ENCODE assay signal across 9 mouse cellular contexts in the genomic region with DNA sequence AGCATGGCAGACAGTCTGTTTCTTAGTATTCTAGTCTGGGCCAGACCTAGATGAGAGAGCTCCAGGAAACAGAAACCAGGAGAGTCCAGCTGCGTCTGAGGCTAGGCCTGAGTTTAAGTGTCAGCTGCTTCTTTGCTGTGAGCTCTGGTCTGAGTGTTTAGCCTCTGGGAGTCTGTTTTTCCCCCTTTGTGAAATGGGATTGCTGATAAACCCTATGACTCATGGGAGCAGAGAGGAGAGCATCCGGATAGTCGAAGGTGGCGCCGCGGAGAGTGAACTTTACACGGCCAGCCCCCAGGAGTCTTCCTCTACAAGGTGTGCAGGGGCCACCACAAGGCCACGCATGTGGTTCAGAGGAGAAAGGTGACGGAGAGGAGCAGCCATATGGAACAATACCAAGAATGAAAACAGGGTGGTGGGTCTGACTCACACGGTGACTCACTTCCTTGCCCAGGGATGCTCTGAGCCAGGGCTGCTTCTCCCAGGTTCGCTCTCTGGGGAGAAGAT. TPM values are rescaled to one million over a fixed set of nuclear protein-coding genes. Genes with fewer than 3 reads are reported as not detected.
A peak's percentile ranks its signal among the peaks of the same experiment; 100 is the strongest.
DNase-seq lines count a peak whose midpoint lies in the region; ATAC-seq and TF ChIP-seq lines count a peak whose summit lies in the region.
"Had no signal": no experiment of that assay in that cellular context is flagged by ENCODE, and none has a peak within 500 bp of the region (broad histone marks: within the 10 kb centered on the region; RNA-seq: fewer than 3 reads in every experiment).

No protein-coding gene starts in this region.

- H3K9ac ChIP-seq in liver, embryonic 12.5 days, result no peak overlapping the region
- H3K9ac ChIP-seq in liver, postnatal 0 days (replicated peaks), result no peak overlapping the region
- H3K9ac ChIP-seq in stomach, embryonic 16.5 days (ENCODE audit: low read length), result no peak overlapping the region
- H3K9ac ChIP-seq in hindbrain, embryonic 16.5 days (ENCODE audit: low read depth, low read length), result no peak overlapping the region

- no peak overlapping the region for H3K4me3 ChIP-seq in liver, embryonic 12.5 days
- H3K4me3 ChIP-seq in liver, postnatal 0 days (ENCODE audit: low read depth, low read length), result no peak overlapping the region
- H3K4me3 ChIP-seq in stomach, embryonic 16.5 days (replicated peaks; ENCODE audit: low read length), result no peak overlapping the region
- H3K4me3 ChIP-seq in hindbrain, embryonic 16.5 days (ENCODE audit: low read length), result no peak overlapping the region
- H3K4me3 ChIP-seq: erythroblast, embryonic 14.5 days had no signal

- H3K4me1 ChIP-seq in liver, embryonic 12.5 days, result peaks cover 10% of the 10 kb centered on the region
- no peaks in the 10 kb centered on the region for H3K4me1 ChIP-seq in liver, postnatal 0 days (ENCODE audit: insufficient read depth)
- H3K4me1 ChIP-seq in stomach, embryonic 16.5 days (ENCODE audit: control insufficient read depth, insufficient read depth, low read length), result peaks cover 10% of the 10 kb centered on the region
- H3K4me1 ChIP-seq in hindbrain, embryonic 16.5 days (ENCODE audit: control insufficient read depth, insufficient read depth, low read depth, low read length), result no peaks in the 10 kb centered on the region

- H3K4me2 ChIP-seq in liver, embryonic 12.5 days, result peak overlapping the region; percentile 18; the same call in 1 of the 2 replicates
- no peak overlapping the region for H3K4me2 ChIP-seq in liver, postnatal 0 days (ENCODE audit: low read depth, low read length)
- no peak overlapping the region for H3K4me2 ChIP-seq in stomach, embryonic 16.5 days (ENCODE audit: low read depth, low read length)
- no peak overlapping the region for H3K4me2 ChIP-seq in hindbrain, embryonic 16.5 days (ENCODE audit: low read length)

- no peak for TF ChIP-seq CTCF in liver, postnatal 0 days (IDR thresholded peaks at IDR 0.05; ENCODE audit: low read depth)

- H3K9me3 ChIP-seq in liver, embryonic 12.5 days (replicated peaks), result no peaks in the 10 kb centered on the region
- no peaks in the 10 kb centered on the region for H3K9me3 ChIP-seq in liver, postnatal 0 days (ENCODE audit: low read length)
- no peaks in the 10 kb centered on the region for H3K9me3 ChIP-seq in stomach, embryonic 16.5 days (replicated peaks; ENCODE audit: control insufficient read depth, low read length)
- H3K9me3 ChIP-seq in hindbrain, embryonic 16.5 days (ENCODE audit: control insufficient read depth, low read length), result no peaks in the 10 kb centered on the region

- no peak for ATAC-seq in liver, embryonic 12.5 days
- ATAC-seq in liver, postnatal 0 days, result no peak
- ATAC-seq in stomach, embryonic 16.5 days (ENCODE audit: insufficient read depth, low FRiP score), result peak; percentile 76; the same call in 1 of the 2 replicates
- no peak for ATAC-seq in hindbrain, embryonic 16.5 days

- 57% methylated on average over 11 of the region's 11 CpGs for WGBS in liver, embryonic 12.5 days (ENCODE audit: insufficient replicate concordance)
- WGBS in liver, postnatal 0 days (ENCODE audit: insufficient replicate concordance), result 64% methylated on average over 11 of the region's 11 CpGs
- 64% methylated on average over 11 of the region's 11 CpGs for WGBS in stomach, embryonic 16.5 days
- 86% methylated on average over 11 of the region's 11 CpGs for WGBS in hindbrain, embryonic 16.5 days

- H3K27me3 ChIP-seq in liver, embryonic 12.5 days (replicated peaks), result no peaks in the 10 kb centered on the region
- no peaks in the 10 kb centered on the region for H3K27me3 ChIP-seq in liver, postnatal 0 days (ENCODE audit: insufficient read depth, low read length)
- no peaks in the 10 kb centered on the region for H3K27me3 ChIP-seq in stomach, embryonic 16.5 days (ENCODE audit: control insufficient read depth, insufficient read depth, low read length)
- no peaks in the 10 kb centered on the region for H3K27me3 ChIP-seq in hindbrain, embryonic 16.5 days (replicated peaks; ENCODE audit: control insufficient read depth, insufficient read depth, low read length)

- no peaks in the 10 kb centered on the region for H3K36me3 ChIP-seq in liver, embryonic 12.5 days
- H3K36me3 ChIP-seq in liver, postnatal 0 days (replicated peaks; ENCODE audit: insufficient read depth, low read length), result no peaks in the 10 kb centered on the region
- H3K36me3 ChIP-seq in stomach, embryonic 16.5 days (ENCODE audit: control insufficient read depth, insufficient read depth, low read length), result no peaks in the 10 kb centered on the region
- no peaks in the 10 kb centered on the region for H3K36me3 ChIP-seq in hindbrain, embryonic 16.5 days (ENCODE audit: control insufficient read depth, insufficient read depth, low read length)

- intact Hi-C loops in heart, postnatal 10 days (cut with DNase I), result no loop called here
- intact Hi-C loops in gastrocnemius, postnatal 36 days (cut with DNase I), result loop anchor here (5.0 kb wide), 1 partner anchor 43 kb away; no protein-coding TSS in a partner anchor

- H3K27ac ChIP-seq in liver, embryonic 12.5 days, result no peak overlapping the region
- H3K27ac ChIP-seq in liver, postnatal 0 days (ENCODE audit: low read depth), result no peak overlapping the region
- H3K27ac ChIP-seq in stomach, embryonic 16.5 days (ENCODE audit: low read length), result peak overlapping the region; percentile 11; the same call in 1 of the 2 replicates
- no peak overlapping the region for H3K27ac ChIP-seq in hindbrain, embryonic 16.5 days (ENCODE audit: low read depth, low read length)

- DNase-seq in liver, postnatal 0 days, result no peak
- peak; percentile 54 for DNase-seq in adrenal gland, adult 8-10 months
- peak; percentile 13 to 18 for DNase-seq in heart, postnatal 10 days
- no peak for DNase-seq in gastrocnemius, postnatal 36 days
- no peak for DNase-seq in lung, postnatal 10 days

- TF ChIP-seq EP300 in liver, postnatal 0 days (IDR thresholded peaks at IDR 0.05; ENCODE audit: low read depth), result no peak

RNA-seq across cellular contexts. Expression of gene Nfat5, which starts 38.3 kb away (rescaled TPM):
- 3.4 and 3.5 TPM in 2 replicates for polyA plus RNA-seq in liver, embryonic 12.5 days (2016; fragmentation: Nextera tagmentation; extraction: Ambion mirVana)
- 1.6 and 1.7 TPM in 2 replicates for polyA plus RNA-seq in liver, postnatal 0 days (2015; fragmentation: Nextera tagmentation; extraction: Ambion mirVana)
- total RNA-seq in adrenal gland, adult 8-10 months (2022), result 100 to 1,000 TPM; 130 to 228 (median 173) TPM
- total RNA-seq in heart, postnatal 10 days (2021), result 10 to 100 TPM; 37.9 to 43.0 TPM
- polyA plus RNA-seq in stomach, embryonic 16.5 days (2015; fragmentation: Nextera tagmentation; extraction: Ambion mirVana), result 9.0 and 11.7 TPM in 2 replicates
- 7.7 and 8.0 TPM in 2 replicates for polyA plus RNA-seq in hindbrain, embryonic 16.5 days (2015; fragmentation: Nextera tagmentation; extraction: Ambion mirVana)
- total RNA-seq in gastrocnemius, postnatal 36 days (2021), result 10 to 100 TPM; 14.4 to 17.3 TPM

Comparison
In these comparisons a context has a peak if more than half of its experiments do, and no peak if none do; other contexts are left out.
1. DNase-seq: peak in adrenal gland, adult 8-10 months (single experiment) and heart, postnatal 10 days (2 of 2); none in liver, postnatal 0 days (single experiment), gastrocnemius, postnatal 36 days (0 of 2) and lung, postnatal 10 days (single experiment).